Mouse (Mus musculus): ENCODE measurements at regions not wholly inside any gene's neighbourhood (a gene's known extent, or its start where the extent isn't known, plus 50 kb on each side); places are given as distances from the start of the nearest gene placed in this dataset.
"Not testable (repeated sequence)": the region's sequence is repeated elsewhere in the genome, so short reads cannot be mapped to it uniquely, and the experiment has no call there.

DNA sequence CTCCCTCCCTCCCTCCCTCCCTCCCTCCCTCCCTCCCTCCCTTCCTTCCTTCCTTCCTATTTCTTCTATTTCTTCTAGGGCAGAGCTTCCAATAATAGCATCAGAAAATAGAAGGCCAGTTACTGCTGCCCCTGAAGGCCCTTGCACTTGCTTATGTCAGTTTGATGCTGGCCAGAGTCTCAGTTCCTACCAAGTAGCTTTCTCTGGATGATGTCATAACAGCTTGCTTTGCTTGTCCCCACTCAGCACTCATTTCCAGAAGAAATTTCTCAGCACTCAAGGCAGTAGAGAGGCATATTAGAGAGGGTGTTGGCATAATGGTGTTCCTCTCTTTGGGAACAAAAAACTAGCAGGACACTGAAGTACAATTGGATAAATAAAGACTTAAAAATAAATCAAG lies 811.6 kb upstream of the 4930444P10Rik start:
- Histone ChIP-seq H3K9me3 (no peaks in the 10 kb centered on the region), H3K27me3 (no peaks in the 10 kb centered on the region), H3K4me2 (no peak overlapping the region), H3K4me1 (replicated peaks) (no peaks in the 10 kb centered on the region), H3K4me3 (no peak overlapping the region), H3K27ac (replicated peaks) (no peak overlapping the region), H3K9ac (no peak overlapping the region), H3K36me3 (no peaks in the 10 kb centered on the region)
- ATAC-seq (ENCODE audit: low FRiP score, low read depth) = no peak

GRCm38 (mm10) chr1:16868383-16868782 lies 775.3 kb upstream of the 4930444P10Rik start:
- H3K36me3 ChIP-seq; H3K9me3 ChIP-seq; H3K27ac ChIP-seq (replicated peaks); H3K9ac ChIP-seq; H3K4me3 ChIP-seq; ATAC-seq (ENCODE audit: low FRiP score, low read depth); H3K4me1 ChIP-seq (replicated peaks); H3K4me2 ChIP-seq; H3K27me3 ChIP-seq: not testable (repeated sequence)
- WGBS = 77% methylated on average over 3 of the region's 3 CpGs

DNA sequence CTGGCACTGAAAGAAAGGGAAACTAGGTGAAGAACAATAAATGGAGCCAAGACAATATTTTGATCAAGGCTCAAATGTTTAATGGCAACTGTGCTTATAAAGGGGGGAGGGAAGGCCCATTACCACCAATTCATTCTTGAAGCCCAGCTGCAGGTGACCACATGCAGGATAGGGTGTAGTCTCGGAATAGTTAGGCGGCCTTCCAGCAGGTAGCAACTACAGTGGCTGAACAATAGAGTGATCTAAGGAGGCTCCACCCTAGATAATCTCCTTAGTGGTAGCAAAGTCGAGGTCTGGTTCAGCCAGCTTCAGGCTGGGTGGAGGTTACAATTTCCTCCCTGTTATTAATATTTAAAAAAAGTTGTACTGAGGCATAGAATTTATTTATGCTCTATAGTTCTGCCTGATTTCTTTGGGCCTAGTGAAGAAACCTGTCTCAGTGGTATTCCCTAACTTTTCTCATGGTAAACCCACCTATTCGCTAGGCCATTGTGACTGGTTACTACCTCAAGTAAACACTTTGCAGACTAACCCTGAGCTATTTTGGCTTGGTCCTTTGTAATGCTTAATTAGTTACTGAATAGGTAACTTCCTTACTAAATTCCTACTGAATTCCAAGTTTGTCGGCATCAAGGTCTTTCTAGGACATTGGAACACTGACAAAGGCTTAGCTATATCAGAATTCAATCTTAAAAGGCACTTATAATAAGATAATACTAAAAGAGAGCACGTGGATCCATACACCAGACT lies 774.1 kb upstream of the 4930444P10Rik start:
- ATAC-seq (ENCODE audit: low FRiP score, low read depth); H3K4me1 ChIP-seq (replicated peaks); H3K9me3 ChIP-seq; H3K27me3 ChIP-seq; H3K9ac ChIP-seq; H3K4me3 ChIP-seq; H3K4me2 ChIP-seq; H3K36me3 ChIP-seq; H3K27ac ChIP-seq (replicated peaks): not testable (repeated sequence)
- 90% methylated on average over 6 of the region's 6 CpGs for WGBS

DNA sequence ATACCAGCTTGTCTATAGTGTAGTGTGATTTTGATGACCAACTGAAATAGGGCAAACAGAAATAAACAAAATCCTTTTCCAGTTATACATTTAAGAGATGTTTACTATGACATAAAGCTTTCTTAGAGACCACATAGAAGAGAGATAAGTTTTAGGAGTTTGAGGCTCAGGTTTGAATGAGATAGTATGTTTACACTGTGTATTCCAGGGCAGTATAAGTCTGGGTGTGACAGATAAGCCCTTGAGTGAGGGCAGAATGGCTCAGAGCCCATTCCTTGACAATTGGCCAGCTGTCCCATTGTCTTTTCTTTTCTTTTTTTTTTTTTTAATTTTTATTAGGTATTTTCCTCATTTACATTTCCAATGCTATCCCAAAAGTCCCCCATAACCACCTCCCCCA lies 744.0 kb upstream of the 4930444P10Rik start:
- no peaks in the 10 kb centered on the region for H3K27me3 ChIP-seq
- H3K4me2 ChIP-seq = no peak overlapping the region
- H3K36me3 ChIP-seq = no peaks in the 10 kb centered on the region
- H3K9me3 ChIP-seq = no peaks in the 10 kb centered on the region
- H3K4me1 ChIP-seq (replicated peaks) = no peaks in the 10 kb centered on the region
- no peak overlapping the region for H3K4me3 ChIP-seq
- ATAC-seq (ENCODE audit: low FRiP score, low read depth) = no peak
- no peak overlapping the region for H3K27ac ChIP-seq (replicated peaks)
- H3K9ac ChIP-seq = no peak overlapping the region

DNA sequence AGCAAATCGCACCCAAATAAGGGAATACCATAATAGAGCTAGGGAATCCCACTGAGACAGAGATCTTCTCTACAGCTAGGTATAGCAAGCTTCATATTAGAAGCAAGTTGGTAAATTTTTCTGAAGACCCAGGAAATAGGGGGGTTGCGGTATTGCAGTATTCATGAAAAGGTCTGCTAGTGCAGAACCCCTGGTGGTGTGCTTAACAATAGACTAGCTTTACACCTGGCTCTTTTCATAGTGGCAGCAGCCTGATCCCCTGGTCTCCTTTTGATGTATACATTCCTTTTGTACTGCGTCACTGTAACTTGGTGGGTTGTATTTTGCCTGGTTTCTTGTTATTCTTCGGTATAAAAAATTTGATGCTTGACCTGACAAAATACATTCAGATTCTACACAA lies 731.6 kb upstream of the 4930444P10Rik start:
- not testable (repeated sequence) for H3K36me3 ChIP-seq; ATAC-seq (ENCODE audit: low FRiP score, low read depth); H3K9ac ChIP-seq; H3K27me3 ChIP-seq; H3K27ac ChIP-seq (replicated peaks); H3K4me3 ChIP-seq; H3K4me2 ChIP-seq; H3K9me3 ChIP-seq; H3K4me1 ChIP-seq (replicated peaks)
- WGBS = 59% methylated on average over 4 of the region's 4 CpGs

- Histone ChIP-seq H3K27ac (replicated peaks) (no peak overlapping the region), H3K4me2 (no peak overlapping the region), H3K9ac (no peak overlapping the region), H3K4me1 (replicated peaks) (no peaks in the 10 kb centered on the region), H3K27me3 (no peaks in the 10 kb centered on the region), H3K9me3 (no peaks in the 10 kb centered on the region), H3K36me3 (no peaks in the 10 kb centered on the region), H3K4me3 (no peak overlapping the region)
- no peak for ATAC-seq (ENCODE audit: low FRiP score, low read depth)
- 56% methylated on average over 3 of the region's 3 CpGs for WGBS
These were observed 730.9 kb upstream of the 4930444P10Rik start for GRCm38 (mm10) chr1:16824057-16824456.

DNA sequence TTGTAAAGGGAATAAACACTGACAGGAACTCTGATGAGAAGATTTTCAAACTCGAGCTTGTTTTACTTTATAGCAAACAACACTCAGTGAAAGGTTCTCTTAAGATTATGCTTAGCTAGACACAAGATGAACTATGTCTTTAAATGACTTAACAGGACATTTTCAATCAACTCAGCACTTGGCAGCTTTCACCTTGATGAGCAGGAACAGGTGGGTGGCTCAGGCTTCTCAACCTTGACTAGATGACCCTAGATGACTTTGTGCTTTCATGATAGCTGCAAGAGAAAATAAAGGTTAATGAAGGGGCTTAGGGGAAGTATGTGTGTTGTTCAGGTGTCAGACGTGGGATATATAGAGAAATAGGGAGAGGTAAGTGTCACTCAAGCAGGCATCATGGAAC lies 728.1 kb upstream of the 4930444P10Rik start:
- 76% methylated on average over 2 of the region's 2 CpGs for WGBS
- H3K4me1 ChIP-seq (replicated peaks) = no peaks in the 10 kb centered on the region
- no peaks in the 10 kb centered on the region for H3K9me3 ChIP-seq
- H3K27me3 ChIP-seq = no peaks in the 10 kb centered on the region
- H3K27ac ChIP-seq (replicated peaks) = no peak overlapping the region
- H3K9ac ChIP-seq = no peak overlapping the region
- H3K4me3 ChIP-seq = no peak overlapping the region
- no peaks in the 10 kb centered on the region for H3K36me3 ChIP-seq
- no peak for ATAC-seq (ENCODE audit: low FRiP score, low read depth)
- no peak overlapping the region for H3K4me2 ChIP-seq

DNA sequence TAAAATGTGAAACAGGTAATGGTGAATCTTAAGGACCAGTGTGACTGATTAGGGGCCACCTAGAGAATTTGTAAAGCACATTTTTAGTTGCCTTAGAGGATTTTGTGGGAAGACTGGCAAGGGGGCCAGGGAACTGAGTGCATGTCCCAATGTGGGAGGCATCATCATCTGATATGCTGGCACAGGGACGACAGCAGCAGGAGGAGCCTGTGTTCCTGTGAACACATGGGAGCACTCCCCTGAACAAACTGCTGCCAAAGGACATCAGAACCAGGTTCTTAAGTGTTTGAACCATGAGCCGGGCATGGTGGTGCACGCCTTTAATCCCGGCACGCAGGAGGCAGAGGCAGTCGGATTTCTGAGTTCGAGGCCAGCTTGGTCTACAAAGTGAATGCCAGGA lies 723.4 kb upstream of the 4930444P10Rik start:
- Histone ChIP-seq H3K9me3 (no peaks in the 10 kb centered on the region), H3K27me3 (no peaks in the 10 kb centered on the region), H3K4me2 (no peak overlapping the region), H3K4me1 (replicated peaks) (no peaks in the 10 kb centered on the region), H3K36me3 (no peaks in the 10 kb centered on the region), H3K4me3 (no peak overlapping the region), H3K27ac (replicated peaks) (no peak overlapping the region), H3K9ac (no peak overlapping the region)
- WGBS = 93% methylated on average over 7 of the region's 7 CpGs
- ATAC-seq (ENCODE audit: low FRiP score, low read depth) = no peak

GRCm38 (mm10) chr1:16815731-16816130 lies 722.6 kb upstream of the 4930444P10Rik start:
- no peaks in the 10 kb centered on the region for H3K27me3 ChIP-seq
- H3K4me2 ChIP-seq = no peak overlapping the region
- H3K9me3 ChIP-seq = no peaks in the 10 kb centered on the region
- H3K27ac ChIP-seq (replicated peaks) = no peak overlapping the region
- H3K36me3 ChIP-seq = no peaks in the 10 kb centered on the region
- ATAC-seq (ENCODE audit: low FRiP score, low read depth) = no peak
- H3K4me3 ChIP-seq = no peak overlapping the region
- no peaks in the 10 kb centered on the region for H3K4me1 ChIP-seq (replicated peaks)
- H3K9ac ChIP-seq = no peak overlapping the region

GRCm38 (mm10) chr1:16809370-16810150 lies 716.4 kb upstream of the 4930444P10Rik start:
- H3K27ac ChIP-seq (replicated peaks) = no peak overlapping the region
- no peaks in the 10 kb centered on the region for H3K36me3 ChIP-seq
- 94% methylated on average over 10 of the region's 10 CpGs for WGBS
- ATAC-seq (ENCODE audit: low FRiP score, low read depth) = no peak
- no peaks in the 10 kb centered on the region for H3K9me3 ChIP-seq
- no peak overlapping the region for H3K4me2 ChIP-seq
- H3K4me3 ChIP-seq = no peak overlapping the region
- H3K4me1 ChIP-seq (replicated peaks) = no peaks in the 10 kb centered on the region
- no peak overlapping the region for H3K9ac ChIP-seq
- H3K27me3 ChIP-seq = no peaks in the 10 kb centered on the region

DNA sequence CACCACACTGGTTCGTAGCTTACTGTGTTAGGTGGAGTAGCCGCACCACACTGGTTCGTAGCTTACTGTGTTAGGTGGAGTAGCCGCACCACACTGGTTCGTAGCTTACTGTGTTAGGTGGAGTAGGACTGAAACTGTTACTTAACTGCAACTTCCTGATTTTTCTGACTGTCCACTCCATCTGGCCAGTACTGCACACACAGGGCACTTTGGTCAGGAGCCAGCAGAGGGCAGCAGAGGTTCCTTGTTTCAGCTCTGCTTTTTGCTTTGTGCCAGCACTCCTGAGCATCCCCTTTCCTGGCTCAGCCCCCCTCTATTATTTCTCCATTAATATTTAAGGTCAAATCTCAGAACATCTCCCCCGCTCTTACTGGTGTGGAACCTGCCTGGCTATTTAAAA lies 705.2 kb upstream of the 4930444P10Rik start:
- no peak overlapping the region for H3K27ac ChIP-seq (replicated peaks)
- no peak overlapping the region for H3K4me2 ChIP-seq
- H3K27me3 ChIP-seq = no peaks in the 10 kb centered on the region
- ATAC-seq (ENCODE audit: low FRiP score, low read depth) = 0 out of 2 replicates have a peak, but pooled peaks have one; percentile 73
- no peak overlapping the region for H3K9ac ChIP-seq
- H3K9me3 ChIP-seq = no peaks in the 10 kb centered on the region
- WGBS = 73% methylated on average over 6 of the region's 6 CpGs
- no peaks in the 10 kb centered on the region for H3K36me3 ChIP-seq
- no peak overlapping the region for H3K4me3 ChIP-seq
- H3K4me1 ChIP-seq (replicated peaks) = no peaks in the 10 kb centered on the region

DNA sequence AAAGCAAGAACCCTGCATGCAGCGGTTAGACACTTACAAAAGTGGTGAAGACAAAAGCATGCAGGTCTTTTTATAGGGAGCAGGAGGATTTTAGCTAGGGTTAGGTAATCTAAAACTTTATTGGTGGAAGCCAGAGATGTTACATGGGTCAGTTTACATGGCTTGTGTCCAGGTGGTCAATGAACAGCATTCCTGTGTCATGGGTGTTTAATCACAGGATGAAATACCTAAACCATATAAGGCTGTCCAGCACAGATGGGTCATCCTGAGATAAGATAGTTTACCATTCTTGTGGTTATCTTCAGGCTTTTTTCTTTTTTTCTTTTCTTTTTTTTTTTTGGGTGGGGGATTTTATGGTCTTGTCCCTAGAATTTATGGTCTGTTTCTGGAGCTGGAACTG lies 703.3 kb upstream of the 4930444P10Rik start:
- no peak for ATAC-seq (ENCODE audit: low FRiP score, low read depth)
- no peaks in the 10 kb centered on the region for H3K9me3 ChIP-seq
- no peaks in the 10 kb centered on the region for H3K4me1 ChIP-seq (replicated peaks)
- no peak overlapping the region for H3K9ac ChIP-seq
- H3K36me3 ChIP-seq = no peaks in the 10 kb centered on the region
- H3K4me2 ChIP-seq = no peak overlapping the region
- no peaks in the 10 kb centered on the region for H3K27me3 ChIP-seq
- no peak overlapping the region for H3K27ac ChIP-seq (replicated peaks)
- 95% methylated on average over 1 of the region's 1 CpGs for WGBS
- H3K4me3 ChIP-seq = no peak overlapping the region

Data from hindbrain, embryonic 15.5 days (tissue).